Mouse (Mus musculus) brain, embryonic 18.5 days (tissue): Measurements from ENCODE around the gene Vps35l.

Source experiments
- DNase-seq: peaks from one replicate; pipeline ENCODE4 v3.0.0-alpha.2; 2012; ENCODE audit warnings: low read depth, low spot score

Gene Vps35l

GRCm38 (mm10) chr7:118819666-118820065 is 79.6 kb downstream of the Vps35l start:
- no peak for DNase-seq

DNA sequence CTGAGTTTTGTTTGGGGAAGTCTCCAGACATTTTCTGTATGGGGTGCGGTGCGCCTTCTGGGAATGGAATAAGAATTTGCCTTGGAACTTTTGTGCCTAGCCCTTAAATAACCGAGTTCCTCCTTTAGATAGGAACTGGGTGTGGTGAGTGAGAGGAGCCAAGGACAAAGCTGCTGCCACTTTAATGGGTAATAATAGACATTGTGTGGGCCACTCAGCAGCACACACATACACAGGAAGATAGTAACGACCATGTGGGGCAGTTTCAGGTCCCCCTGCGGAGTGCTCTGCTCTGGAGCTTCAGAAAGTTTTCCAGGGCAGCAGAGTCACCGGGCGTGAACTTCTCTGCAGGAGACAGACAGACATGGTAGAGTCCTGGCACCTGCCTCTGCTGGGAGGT is 81.3 kb downstream of the Vps35l start:
- no peak for DNase-seq

DNA sequence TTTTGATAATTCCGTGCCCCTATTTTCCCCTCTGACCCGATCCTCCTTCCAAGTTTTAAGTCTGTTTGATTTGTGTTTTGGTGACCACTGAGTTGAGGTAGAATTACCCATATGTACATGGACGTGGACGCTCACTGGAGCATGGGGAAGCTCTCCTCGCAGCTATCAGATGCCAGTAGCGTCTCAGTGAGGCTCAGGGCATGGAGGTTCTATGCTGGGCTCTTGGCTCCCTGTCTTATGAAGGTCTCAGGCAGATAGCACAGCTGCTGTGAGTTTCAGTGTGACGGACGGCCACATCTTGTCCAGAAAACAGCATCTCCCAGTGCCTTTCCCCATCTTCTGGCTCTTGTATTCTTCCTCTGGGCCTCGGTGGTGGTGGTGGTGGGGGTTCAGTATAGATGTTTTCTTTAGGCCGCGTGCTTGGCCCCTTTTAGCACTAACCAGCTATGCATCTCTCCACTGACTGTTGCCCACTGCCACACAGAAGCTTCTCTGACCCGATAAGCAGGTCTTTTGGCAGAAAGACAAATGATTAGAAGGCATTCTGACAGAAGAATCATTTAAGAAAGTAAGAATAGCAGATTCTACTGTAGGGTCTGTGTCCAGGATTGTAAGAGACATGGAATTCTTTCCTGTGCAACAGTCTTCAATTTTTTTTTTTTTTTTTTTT is 82.0 kb downstream of the Vps35l start:
- DNase-seq: no peak

DNA sequence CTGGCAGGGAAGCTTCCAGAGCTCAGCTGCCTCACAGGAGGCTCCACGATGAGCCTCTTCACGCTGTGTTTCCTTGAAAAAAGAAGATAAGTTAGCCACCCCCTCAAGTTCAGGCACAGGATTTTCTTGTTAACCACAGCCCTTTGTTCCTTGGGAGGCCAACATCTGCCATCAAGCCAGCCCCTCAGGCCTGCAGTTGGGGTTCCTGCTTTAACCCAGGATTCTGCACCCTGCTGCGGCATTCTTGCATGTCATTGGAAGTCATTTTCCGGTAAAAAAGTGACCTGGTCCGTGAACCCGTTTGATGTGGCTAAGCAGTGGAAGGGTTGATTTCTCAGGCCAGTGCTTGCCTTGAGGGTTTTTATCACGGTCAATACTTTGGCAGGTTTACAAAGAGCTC is 84.4 kb downstream of the Vps35l start:
- no peak for DNase-seq

- DNase-seq: no peak
Measured at GRCm38 (mm10) chr7:118827975-118828416, 88.0 kb downstream of the Vps35l start.

DNA sequence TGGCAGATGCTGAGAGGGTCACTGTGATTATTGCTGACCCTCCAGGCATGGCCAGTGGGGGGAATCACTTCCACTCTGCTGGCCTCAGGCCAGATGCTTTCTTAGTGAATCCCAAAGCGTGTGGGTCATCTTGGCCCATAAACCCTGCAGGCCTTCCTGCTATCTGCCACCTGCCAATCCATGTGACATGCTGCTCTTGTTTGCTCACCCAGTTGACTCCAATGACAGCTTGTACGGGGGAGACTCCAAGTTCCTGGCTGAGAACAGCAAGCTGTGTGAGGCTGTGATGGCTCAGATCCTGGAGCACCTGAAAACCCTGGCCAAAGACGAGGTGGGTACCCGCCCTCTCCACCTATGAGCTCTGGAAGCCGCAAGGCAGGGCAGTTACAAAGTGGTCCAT is 97.9 kb downstream of the Vps35l start:
- DNase-seq: no peak

DNA sequence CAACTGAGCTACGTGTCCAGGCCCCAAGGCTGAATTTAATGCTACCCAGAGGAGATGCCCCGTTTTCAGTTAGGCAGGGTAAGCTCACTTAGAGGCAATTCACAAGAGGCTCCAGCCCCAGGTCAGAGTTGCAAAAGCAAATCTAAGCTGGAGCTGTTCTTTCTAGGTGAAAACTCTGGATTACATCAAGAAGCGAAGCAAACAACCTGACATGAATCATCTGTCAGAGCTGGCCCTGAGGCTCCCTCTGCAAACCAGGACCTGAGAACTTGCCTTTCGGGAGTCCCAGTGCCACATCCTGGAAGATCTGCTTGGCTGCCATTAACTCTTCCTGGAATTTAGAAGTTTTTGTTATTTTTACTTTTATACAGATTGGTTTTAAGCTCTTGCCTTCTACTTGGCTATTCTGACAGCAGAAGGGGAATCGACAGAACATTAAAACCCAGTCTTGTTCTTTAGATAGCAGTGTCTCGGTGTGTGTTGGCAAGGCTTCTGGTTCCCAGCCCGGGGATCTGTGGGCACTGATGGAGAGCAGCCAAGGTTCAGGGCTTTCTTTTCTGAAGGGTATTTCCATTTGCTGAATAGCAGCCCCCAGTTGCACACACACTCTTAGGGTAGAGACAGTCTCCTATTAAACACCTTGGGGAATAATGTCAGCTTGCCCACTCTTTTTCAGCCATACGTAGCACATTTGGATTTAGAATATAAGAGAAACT is 101.2 kb downstream of the Vps35l start:
- no peak for DNase-seq

DNA sequence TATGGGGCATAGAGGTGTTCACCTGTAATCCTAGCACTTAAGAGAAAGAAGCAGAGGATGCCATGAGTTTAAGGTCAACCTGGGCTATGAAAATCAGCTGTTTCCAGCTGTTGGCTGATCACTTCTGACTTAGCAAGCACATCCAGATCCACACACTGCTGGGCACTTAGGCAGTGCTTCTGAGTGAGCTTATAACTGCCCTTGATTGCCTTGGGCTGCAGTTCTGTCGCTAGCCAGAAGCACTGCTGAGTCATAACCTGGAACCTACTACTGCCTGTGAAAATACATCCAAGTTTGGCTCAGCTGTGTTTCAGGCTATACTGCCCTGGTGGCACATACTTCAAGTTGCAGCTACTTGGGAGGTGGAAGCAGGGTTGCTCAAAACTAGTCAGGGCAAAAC is 101.8 kb downstream of the Vps35l start:
- DNase-seq: no peak

DNA sequence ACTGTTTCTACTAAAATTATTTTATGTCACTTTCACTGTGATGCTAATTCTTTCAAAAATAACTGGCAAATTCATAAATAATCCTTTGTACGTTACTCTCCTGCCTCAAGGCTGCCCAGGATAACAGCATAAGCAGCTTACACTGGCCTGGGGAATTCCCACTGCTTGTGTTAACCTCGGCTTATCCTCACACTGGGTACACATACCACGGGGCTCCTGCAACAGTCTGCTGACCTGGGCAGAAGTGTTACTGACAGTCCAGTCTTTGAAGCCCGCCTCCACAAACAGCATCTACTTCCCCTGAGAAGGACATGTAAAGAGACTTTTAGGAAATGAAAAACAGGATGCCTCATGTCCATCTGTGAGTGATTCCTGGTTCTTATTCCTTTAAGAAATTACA is 102.9 kb downstream of the Vps35l start:
- DNase-seq: no peak

- no peak for DNase-seq
Measured at GRCm38 (mm10) chr7:118845141-118845540, 105.1 kb downstream of the Vps35l start.

DNA sequence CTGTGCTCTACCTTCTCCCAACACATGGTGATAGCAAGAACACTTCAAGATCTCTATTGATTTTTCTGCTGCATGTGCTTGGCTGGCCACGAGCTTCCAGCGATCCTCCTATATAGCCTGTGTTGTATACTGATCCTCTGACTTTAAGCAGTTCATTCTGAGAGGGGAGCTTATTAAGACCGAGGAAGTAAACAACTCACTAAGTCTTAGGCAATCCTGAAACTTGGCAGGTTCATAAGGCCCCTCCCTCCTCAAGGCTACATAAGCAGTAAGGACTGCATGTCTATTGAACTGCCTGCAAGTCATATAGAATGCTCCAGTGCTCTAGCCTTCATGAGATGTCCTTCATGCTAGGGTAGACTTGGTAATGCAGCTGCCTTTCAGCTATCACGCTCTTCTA is 106.3 kb downstream of the Vps35l start:
- DNase-seq: no peak

DNA sequence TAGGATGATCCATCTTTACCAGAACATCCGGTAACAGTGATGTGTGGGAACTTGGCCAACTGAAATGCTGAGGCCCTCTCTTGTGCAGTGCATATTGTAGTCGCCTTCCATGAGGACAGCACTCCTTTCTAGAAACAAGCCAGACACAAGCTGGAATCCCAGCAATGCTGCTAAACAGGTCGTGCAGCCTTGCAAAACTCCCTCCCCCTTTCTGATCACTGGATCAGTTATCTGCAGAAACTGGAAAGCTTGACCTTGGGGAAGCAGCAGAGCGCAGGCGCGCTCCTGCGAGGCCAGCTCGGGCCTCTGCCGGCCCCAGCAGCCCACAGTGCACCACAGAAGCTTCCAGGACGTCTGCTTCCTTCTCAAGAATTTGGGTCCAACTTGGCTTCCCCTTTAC is 108.8 kb downstream of the Vps35l start:
- no peak for DNase-seq

DNA sequence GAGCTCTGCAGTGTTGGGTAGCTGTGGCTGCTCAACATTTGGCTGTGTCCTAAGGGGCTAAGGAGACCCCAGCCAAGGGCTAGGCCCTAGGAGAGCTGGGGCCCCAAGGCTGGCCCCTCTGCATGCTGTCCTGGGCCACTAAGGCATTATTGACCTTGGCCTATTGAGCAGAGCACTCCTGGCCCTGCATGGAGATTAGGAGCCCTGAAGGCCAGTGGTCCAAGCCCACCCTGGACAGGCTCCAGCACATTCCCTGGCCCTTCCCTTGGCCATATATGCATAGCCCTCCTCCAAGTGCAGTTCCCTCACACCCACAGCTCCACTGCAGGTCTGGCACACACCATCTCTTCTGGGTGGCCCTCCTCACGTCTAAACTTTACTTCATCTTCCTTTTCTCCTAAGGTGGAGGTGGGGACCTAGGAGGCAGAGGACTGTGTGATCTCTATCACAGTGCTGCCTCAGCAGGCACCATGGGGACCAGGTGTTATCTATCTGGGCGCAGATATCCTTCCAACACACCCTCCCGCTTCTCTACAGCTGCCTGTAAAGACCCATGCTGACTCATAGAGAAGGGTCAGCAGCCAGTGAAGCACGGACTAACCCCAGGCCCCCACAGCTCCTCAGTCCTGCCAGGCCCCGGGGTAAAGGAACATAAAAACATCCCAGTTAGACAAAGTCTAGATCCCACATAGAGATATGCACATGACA is 109.7 kb downstream of the Vps35l start:
- no peak for DNase-seq

DNA sequence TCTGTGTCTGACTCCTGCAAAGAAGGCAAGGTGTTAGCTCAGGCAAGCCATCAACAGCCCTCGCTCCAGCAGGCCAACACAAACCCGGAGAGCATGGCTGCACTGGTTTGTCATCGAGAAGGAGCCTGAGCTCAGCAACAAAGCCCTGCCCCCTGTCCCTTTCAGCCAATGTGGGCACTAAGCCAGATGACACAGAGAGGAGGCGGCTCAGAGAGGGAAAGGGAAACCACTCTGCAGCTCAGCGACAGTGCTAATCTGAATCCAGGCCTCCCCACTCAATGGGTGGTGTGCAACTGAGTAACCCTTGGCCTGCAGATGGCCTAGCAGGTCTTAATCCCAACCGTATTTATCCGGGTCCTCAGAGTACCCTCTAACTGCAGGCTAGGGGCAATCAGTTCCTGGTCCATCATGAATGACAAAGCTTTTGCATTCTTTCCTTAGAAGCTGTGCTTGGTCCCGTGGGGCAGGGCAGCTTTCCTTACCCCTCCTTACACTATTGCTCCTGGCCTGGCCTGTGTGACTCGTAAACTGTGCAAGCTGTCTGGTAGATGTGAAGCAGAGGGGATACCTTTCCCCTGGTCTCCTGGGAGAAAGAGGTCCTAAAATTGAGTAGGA is 110.8 kb downstream of the Vps35l start:
- DNase-seq: no peak

- no peak for DNase-seq
Measured at GRCm38 (mm10) chr7:118851571-118851970, 111.5 kb downstream of the Vps35l start.

DNA sequence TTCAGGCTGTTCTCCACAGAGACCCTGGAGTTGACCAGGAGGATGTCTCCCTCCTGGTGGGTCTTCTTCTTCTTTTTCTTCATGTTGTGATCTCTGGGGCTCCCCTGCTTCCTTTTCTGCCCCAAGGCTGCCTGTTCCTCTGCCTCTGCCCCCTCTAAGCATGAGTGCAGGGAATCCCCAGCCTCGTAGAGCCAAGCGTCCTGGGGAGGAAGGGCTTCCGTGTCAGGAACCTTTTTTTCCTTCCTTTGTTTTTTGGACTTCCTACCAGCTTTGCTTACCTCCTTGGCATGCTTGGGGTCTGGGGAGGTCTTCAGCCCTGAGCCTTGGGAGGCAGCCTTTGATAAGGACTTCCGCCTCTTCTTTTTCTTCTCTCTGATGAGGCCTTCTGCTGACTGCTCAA is 112.6 kb downstream of the Vps35l start:
- DNase-seq: no peak

DNA sequence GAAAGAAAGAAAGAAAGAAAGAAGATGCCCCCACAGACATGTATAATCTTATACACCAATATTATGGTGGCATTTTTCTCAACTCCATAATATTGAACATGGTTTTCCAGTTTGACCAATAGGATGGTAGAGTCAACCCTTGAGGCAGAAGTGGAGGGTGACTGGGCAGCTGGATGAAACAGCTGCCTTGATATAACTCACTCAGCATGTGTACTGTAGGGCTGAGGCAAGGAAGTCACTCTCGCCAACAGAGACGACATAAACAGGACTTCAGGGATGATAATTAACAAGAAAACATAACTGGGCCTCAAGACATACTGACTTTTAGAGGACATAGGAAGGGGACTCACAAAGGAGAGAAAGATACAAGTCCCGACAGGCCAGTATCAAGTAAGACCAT is 114.6 kb downstream of the Vps35l start:
- DNase-seq: no peak

GRCm38 (mm10) chr7:118855171-118855876 is 115.3 kb downstream of the Vps35l start, which contains the start of gene Iqck:
Gene Iqck (plus strand): TSS chr7:118855752.
- peak; percentile 82 for DNase-seq

DNA sequence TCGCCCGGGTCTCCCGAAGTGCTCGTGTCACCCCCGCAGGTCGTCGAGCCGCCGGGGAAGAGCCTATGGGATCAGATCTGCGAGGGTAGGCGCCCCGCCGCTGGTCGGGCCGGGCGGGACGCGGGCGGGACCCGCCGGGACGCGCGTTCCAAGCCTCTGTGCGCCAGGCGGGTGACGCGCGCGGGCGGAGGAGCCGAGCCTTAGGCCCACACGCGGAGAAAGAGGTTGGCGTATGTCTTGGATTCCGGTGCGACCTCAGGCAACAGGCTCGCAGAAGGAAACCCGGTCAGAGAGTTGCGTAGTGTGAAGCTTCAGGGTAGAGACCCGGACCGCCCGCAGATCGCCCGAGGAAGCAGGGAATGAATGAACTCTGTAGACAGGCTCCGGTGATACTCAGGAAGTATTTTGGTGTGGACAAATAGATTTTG is 115.9 kb downstream of the Vps35l start, which contains the start of gene Knop1:
Knop1 (minus strand) TSS at position 378 of the 428 bp plus-strand sequence.
- no peak for DNase-seq

GRCm38 (mm10) chr7:118858640-118859039 is 118.6 kb downstream of the Vps35l start:
- DNase-seq: no peak

GRCm38 (mm10) chr7:118865362-118865761 is 125.3 kb downstream of the Vps35l start:
- DNase-seq: no peak
